In the genomic region with DNA sequence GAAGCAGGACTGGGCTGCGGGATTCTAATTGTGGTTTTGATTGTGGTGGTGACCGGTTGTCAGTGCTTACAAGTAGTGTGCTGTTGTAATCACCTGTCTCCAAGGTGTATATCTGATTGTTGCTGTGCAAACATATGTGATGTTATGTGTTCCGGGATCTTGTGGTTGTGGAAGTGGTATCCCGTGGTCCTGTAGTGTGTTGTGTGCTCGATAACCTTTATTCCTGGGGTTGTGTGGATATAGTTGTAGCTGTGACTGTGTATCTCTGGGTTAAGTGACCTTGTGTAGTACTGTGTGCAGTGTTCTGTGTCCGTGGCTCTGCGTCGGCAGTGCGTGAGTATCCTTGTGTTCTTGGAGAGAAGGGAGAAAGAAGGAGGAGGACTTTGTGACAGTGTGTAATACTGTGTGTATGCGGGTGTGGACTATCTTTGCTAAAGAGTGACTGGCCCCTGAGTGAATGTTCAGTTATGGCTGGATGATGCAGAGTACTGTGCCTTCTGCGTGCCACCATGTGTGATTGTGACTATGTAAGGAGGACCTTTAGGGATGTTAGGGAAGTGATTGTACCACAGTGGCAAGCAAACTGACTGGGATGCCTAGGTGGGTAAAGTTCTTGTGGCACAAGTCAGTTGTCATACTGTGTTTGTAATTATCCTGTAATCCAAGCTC, we compare ENCODE assay signal across 8 mouse cellular contexts. TPM values are rescaled to one million over a fixed set of nuclear protein-coding genes. Genes with fewer than 3 reads are reported as not detected.
DNase-seq lines count a peak whose midpoint lies in the region; ATAC-seq and TF ChIP-seq lines count a peak whose summit lies in the region.
"Had no signal": no experiment of that assay in that cellular context is flagged by ENCODE, and none has a peak within 500 bp of the region (broad histone marks: within the 10 kb centered on the region; RNA-seq: fewer than 3 reads in every experiment).

No protein-coding gene starts in this region.

- H3K27me3 ChIP-seq in spleen, adult 2 months (ENCODE audit: control insufficient read depth, insufficient read depth, low read length), result no peaks in the 10 kb centered on the region
- no peaks in the 10 kb centered on the region for H3K27me3 ChIP-seq in forebrain, embryonic 11.5 days (ENCODE audit: control insufficient read depth, insufficient read depth, low read length)
- no peaks in the 10 kb centered on the region for H3K27me3 ChIP-seq in liver, embryonic 11.5 days (replicated peaks; ENCODE audit: control insufficient read depth, insufficient read depth, low read length)
- H3K27me3 ChIP-seq in stomach, postnatal 0 days (ENCODE audit: control insufficient read depth, insufficient read depth, low read length), result no peaks in the 10 kb centered on the region

- ATAC-seq in forebrain, embryonic 11.5 days (replicated peaks; ENCODE audit: low FRiP score), result no peak
- ATAC-seq in liver, embryonic 11.5 days (replicated peaks; ENCODE audit: low FRiP score), result peak; percentile 13; the same call in 1 of the 2 replicates
- peak; percentile 52 for ATAC-seq in stomach, postnatal 0 days (ENCODE audit: low FRiP score, low TSS enrichment)

- TF ChIP-seq POLR2A in spleen, adult 2 months (IDR thresholded peaks at IDR 0.05; ENCODE audit: low read depth, low read length), result no peak

- H3K4me2 ChIP-seq in forebrain, embryonic 11.5 days (ENCODE audit: low read depth, low read length, severe bottlenecking), result peak overlapping the region; percentile 73
- H3K4me2 ChIP-seq in liver, embryonic 11.5 days, result peak overlapping the region; percentile 72
- peak overlapping the region; percentile 72 for H3K4me2 ChIP-seq in stomach, postnatal 0 days (replicated peaks; ENCODE audit: low read depth)

- no peak for DNase-seq in spleen, adult 2 months (ENCODE audit: low read depth in 1 of 2, low spot score in 2 of 2)
- DNase-seq in spleen, adult 12 weeks (ENCODE audit: low spot score), result no peak
- no peak for DNase-seq in forebrain, embryonic 11.5 days (ENCODE audit: low spot score)
- DNase-seq in liver, embryonic 11.5 days (ENCODE audit: low spot score), result no peak
- no peak for DNase-seq in stomach, postnatal 0 days (ENCODE audit: low spot score)
- no peak for DNase-seq in ovary, adult 18-20 months (ENCODE audit: low spot score)
- DNase-seq in layer of hippocampus, postnatal 25 days (ENCODE audit: extremely low spot score in 1 of 2, low spot score in 1 of 2), result no peak

- H3K4me3 ChIP-seq in spleen, adult 2 months (ENCODE audit: extremely low read depth, insufficient read depth, insufficient read length), result peak overlapping the region; percentile 88
- H3K4me3 ChIP-seq in forebrain, embryonic 11.5 days (ENCODE audit: low read depth, low read length), result peak overlapping the region; percentile 47
- H3K4me3 ChIP-seq in liver, embryonic 11.5 days (ENCODE audit: low read depth, low read length), result peak overlapping the region; percentile 75
- peak overlapping the region; percentile 74 for H3K4me3 ChIP-seq in stomach, postnatal 0 days (ENCODE audit: low read depth, low read length)

- no peak for TF ChIP-seq CTCF in spleen, adult 2 months (IDR thresholded peaks at IDR 0.05; ENCODE audit: extremely low read depth, insufficient read depth, insufficient read length, insufficient replicate concordance)
- no peak for TF ChIP-seq CTCF in stomach, postnatal 0 days (IDR thresholded peaks at IDR 0.05; ENCODE audit: low read depth)

- peak overlapping the region; percentile 74; the same call in 1 of the 2 replicates for H3K27ac ChIP-seq in spleen, adult 2 months (ENCODE audit: insufficient read depth, low read length)
- no peak overlapping the region for H3K27ac ChIP-seq in forebrain, embryonic 11.5 days (ENCODE audit: low read depth, low read length)
- H3K27ac ChIP-seq in liver, embryonic 11.5 days (ENCODE audit: low read depth, low read length), result 0 out of 2 replicates have a peak overlapping the region, but pooled peaks have one; percentile 2
- peak overlapping the region; percentile 88; the same call in 1 of the 2 replicates for H3K27ac ChIP-seq in stomach, postnatal 0 days (replicated peaks)

- no peaks in the 10 kb centered on the region for H3K36me3 ChIP-seq in spleen, adult 2 months (ENCODE audit: control insufficient read depth, insufficient read depth, low read length)
- H3K36me3 ChIP-seq in forebrain, embryonic 11.5 days (ENCODE audit: control insufficient read depth, insufficient read depth, low read length), result peaks cover 18% of the 10 kb centered on the region
- peaks cover 24% of the 10 kb centered on the region for H3K36me3 ChIP-seq in liver, embryonic 11.5 days (ENCODE audit: control insufficient read depth, insufficient read depth, low read length)
- H3K36me3 ChIP-seq in stomach, postnatal 0 days (ENCODE audit: control insufficient read depth, insufficient read depth, low read length), result no peaks in the 10 kb centered on the region

- H3K9ac ChIP-seq in forebrain, embryonic 11.5 days (ENCODE audit: low read length), result peak overlapping the region; percentile 70
- peak overlapping the region; percentile 91 for H3K9ac ChIP-seq in liver, embryonic 11.5 days (ENCODE audit: low read depth, low read length)
- peak overlapping the region; percentile 82 for H3K9ac ChIP-seq in stomach, postnatal 0 days (ENCODE audit: low read length)

- 19% methylated on average over 11 of the region's 11 CpGs for WGBS in spleen, adult 2 months
- WGBS in forebrain, embryonic 11.5 days, result 31% methylated on average over 11 of the region's 11 CpGs
- WGBS in liver, embryonic 11.5 days, result 21% methylated on average over 11 of the region's 11 CpGs
- WGBS in stomach, postnatal 0 days, result 18% methylated on average over 11 of the region's 11 CpGs

- no peak for TF ChIP-seq EP300 in stomach, postnatal 0 days (optimal IDR thresholded peaks at IDR 0.05)

- peaks cover 20% of the 10 kb centered on the region for H3K9me3 ChIP-seq in forebrain, embryonic 11.5 days (ENCODE audit: control insufficient read depth, low read length)
- H3K9me3 ChIP-seq in liver, embryonic 11.5 days (ENCODE audit: control insufficient read depth, low read length), result peaks cover 21% of the 10 kb centered on the region
- H3K9me3 ChIP-seq in stomach, postnatal 0 days (ENCODE audit: control insufficient read depth, low read length), result no peaks in the 10 kb centered on the region

- H3K4me1 ChIP-seq in spleen, adult 2 months (ENCODE audit: control insufficient read depth, insufficient read depth, insufficient read length), result peaks cover 5% of the 10 kb centered on the region
- peaks cover 3% of the 10 kb centered on the region; the same call in 1 of the 2 replicates for H3K4me1 ChIP-seq in forebrain, embryonic 11.5 days (replicated peaks; ENCODE audit: control insufficient read depth, insufficient read depth, low read length)
- peaks cover 11% of the 10 kb centered on the region; the same call in 1 of the 2 replicates for H3K4me1 ChIP-seq in liver, embryonic 11.5 days (replicated peaks; ENCODE audit: control insufficient read depth, insufficient read depth, low read length)
- H3K4me1 ChIP-seq in stomach, postnatal 0 days (replicated peaks; ENCODE audit: control insufficient read depth, insufficient read depth), result no peaks in the 10 kb centered on the region

RNA-seq across cellular contexts. Expression of a gene that starts 0.9 kb away (rescaled TPM):
- polyA plus RNA-seq in spleen, adult 2 months (2012; rRNA removed), result 7.3 and 8.8 TPM in 2 replicates
- polyA plus RNA-seq in forebrain, embryonic 11.5 days (2014; fragmentation: Nextera tagmentation; extraction: Ambion mirVana), result 14.0 and 15.5 TPM in 2 replicates
- 7.5 and 8.8 TPM in 2 replicates for polyA plus RNA-seq in liver, embryonic 11.5 days (2014; fragmentation: Nextera tagmentation; extraction: Ambion mirVana)
- 4.2 and 5.4 TPM in 2 replicates for polyA plus RNA-seq in stomach, postnatal 0 days (2015; fragmentation: Nextera tagmentation; extraction: Ambion mirVana)
- 10 to 100 TPM; 49.2 to 50.2 TPM for total RNA-seq in layer of hippocampus, postnatal 25 days (2021)

RNA-seq across cellular contexts. Expression of a gene that starts 13.5 kb away (rescaled TPM):
- 0.43 and 0.52 TPM in 2 replicates for polyA plus RNA-seq in spleen, adult 2 months (2012; rRNA removed)
- polyA plus RNA-seq in forebrain, embryonic 11.5 days (2014; fragmentation: Nextera tagmentation; extraction: Ambion mirVana), result 3.5 and 3.9 TPM in 2 replicates
- 4.7 and 5.1 TPM in 2 replicates for polyA plus RNA-seq in liver, embryonic 11.5 days (2014; fragmentation: Nextera tagmentation; extraction: Ambion mirVana)
- 38.8 and 40.7 TPM in 2 replicates for polyA plus RNA-seq in stomach, postnatal 0 days (2015; fragmentation: Nextera tagmentation; extraction: Ambion mirVana)
- 1 to 10 TPM; 2.8 to 5.0 TPM for total RNA-seq in layer of hippocampus, postnatal 25 days (2021)
- total RNA-seq: common myeloid progenitor, adult 5-6 weeks had no signal

RNA-seq across cellular contexts. Expression of a gene that starts 28.2 kb away (rescaled TPM):
- 414 and 469 TPM in 2 replicates for polyA plus RNA-seq in spleen, adult 2 months (2012; rRNA removed)
- polyA plus RNA-seq in forebrain, embryonic 11.5 days (2014; fragmentation: Nextera tagmentation; extraction: Ambion mirVana), result 39.7 and 47.7 TPM in 2 replicates
- 45.1 and 54.9 TPM in 2 replicates for polyA plus RNA-seq in liver, embryonic 11.5 days (2014; fragmentation: Nextera tagmentation; extraction: Ambion mirVana)
- polyA plus RNA-seq in stomach, postnatal 0 days (2015; fragmentation: Nextera tagmentation; extraction: Ambion mirVana), result 94.5 and 96.8 TPM in 2 replicates
- 100 to 1,000 TPM; 206 to 218 TPM for total RNA-seq in layer of hippocampus, postnatal 25 days (2021)

RNA-seq across cellular contexts. Expression of a gene that starts 48.7 kb away (rescaled TPM):
- 0.92 and 1.9 TPM in 2 replicates for polyA plus RNA-seq in spleen, adult 2 months (2012; rRNA removed)
- 12.6 and 15.3 TPM in 2 replicates for polyA plus RNA-seq in forebrain, embryonic 11.5 days (2014; fragmentation: Nextera tagmentation; extraction: Ambion mirVana)
- polyA plus RNA-seq in liver, embryonic 11.5 days (2014; fragmentation: Nextera tagmentation; extraction: Ambion mirVana), result 2.8 and 2.9 TPM in 2 replicates
- polyA plus RNA-seq in stomach, postnatal 0 days (2015; fragmentation: Nextera tagmentation; extraction: Ambion mirVana), result 2.4 and 3.0 TPM in 2 replicates
- 10 to 100 TPM; 30.4 to 31.5 TPM for total RNA-seq in layer of hippocampus, postnatal 25 days (2021)
